29 mouse cellular contexts compared by ENCODE assay signal in genomic region chr10:40109520-40109919, GRCm38 (mm10). TPM values are rescaled to one million over a fixed set of nuclear protein-coding genes. Genes with fewer than 3 reads are reported as not detected.
DNase-seq lines count a peak whose midpoint lies in the region; ATAC-seq and TF ChIP-seq lines count a peak whose summit lies in the region.
"Had no signal": no experiment of that assay in that cellular context is flagged by ENCODE, and none has a peak within 500 bp of the region (broad histone marks: within the 10 kb centered on the region; RNA-seq: fewer than 3 reads in every experiment).

No protein-coding gene starts in this region.

- ATAC-seq in heart, embryonic 12.5 days (ENCODE audit: insufficient number of reproducible peaks, low FRiP score) = no peak
- ATAC-seq in liver, embryonic 13.5 days (ENCODE audit: low read depth) = no peak
- ATAC-seq in liver, postnatal 0 days = no peak
- ATAC-seq: forebrain, embryonic 15.5 days; hindbrain, embryonic 16.5 days; Patski had no signal

- H3K9ac ChIP-seq in heart, embryonic 12.5 days = no peak overlapping the region
- H3K9ac ChIP-seq in liver, embryonic 13.5 days = 0 out of 2 replicates have a peak overlapping the region, but pooled peaks have one; percentile 4
- no peak overlapping the region for H3K9ac ChIP-seq in liver, postnatal 0 days (replicated peaks)
- H3K9ac ChIP-seq: embryonic facial prominence, embryonic 13.5 days; forebrain, embryonic 12.5 days; forebrain, embryonic 15.5 days; heart, embryonic 15.5 days; hindbrain, embryonic 13.5 days; intestine, embryonic 15.5 days had no signal

- peak; percentile 35 for DNase-seq in gastrocnemius, adult 18-20 months (ENCODE audit: low spot score)
- DNase-seq in gastrocnemius, adult 8-10 months (ENCODE audit: low spot score in 2 of 2) = no peak
- DNase-seq in heart, adult 11 months = peak; percentile 88
- no peak for DNase-seq in liver, embryonic 13.5 days
- DNase-seq in liver, postnatal 0 days = no peak
- DNase-seq in embryo, embryonic 11 days = no peak
- DNase-seq: adrenal gland, postnatal 10 days; adrenal gland, postnatal 36 days; B cell, adult 2 months; cerebellum, adult 11 months; cerebellum, adult 8-10 months; cerebellum, postnatal 14 days; heart, postnatal 10 days; heart, postnatal 36 days; kidney, adult 8-10 months had no signal

- TF ChIP-seq CTCF in liver, postnatal 0 days (IDR thresholded peaks at IDR 0.05; ENCODE audit: low read depth) = no peak

- no peak for TF ChIP-seq EP300 in liver, postnatal 0 days (IDR thresholded peaks at IDR 0.05; ENCODE audit: low read depth)

- no peak overlapping the region for H3K4me3 ChIP-seq in heart, embryonic 12.5 days
- no peak overlapping the region for H3K4me3 ChIP-seq in liver, embryonic 13.5 days (replicated peaks)
- no peak overlapping the region for H3K4me3 ChIP-seq in liver, postnatal 0 days (ENCODE audit: low read depth, low read length)
- H3K4me3 ChIP-seq: embryonic facial prominence, embryonic 13.5 days; erythroblast, embryonic 14.5 days; forebrain, embryonic 12.5 days; forebrain, embryonic 15.5 days; heart, embryonic 15.5 days; hindbrain, embryonic 10.5 days; hindbrain, embryonic 13.5 days; intestine, embryonic 15.5 days had no signal

- H3K4me1 ChIP-seq in heart, embryonic 12.5 days (replicated peaks) = peaks cover 18% of the 10 kb centered on the region; the same call in 1 of the 2 replicates
- peaks cover 91% of the 10 kb centered on the region for H3K4me1 ChIP-seq in liver, embryonic 13.5 days (replicated peaks)
- H3K4me1 ChIP-seq in liver, postnatal 0 days (ENCODE audit: insufficient read depth) = peaks cover 16% of the 10 kb centered on the region
- H3K4me1 ChIP-seq: forebrain, embryonic 12.5 days; forebrain, embryonic 15.5 days; hindbrain, embryonic 10.5 days; hindbrain, embryonic 13.5 days; intestine, embryonic 15.5 days had no signal

- H3K4me2 ChIP-seq in heart, embryonic 12.5 days = no peak overlapping the region
- no peak overlapping the region for H3K4me2 ChIP-seq in liver, embryonic 13.5 days
- no peak overlapping the region for H3K4me2 ChIP-seq in liver, postnatal 0 days (ENCODE audit: low read depth, low read length)
- H3K4me2 ChIP-seq: embryonic facial prominence, embryonic 13.5 days; forebrain, embryonic 12.5 days; forebrain, embryonic 15.5 days; heart, embryonic 11.5 days; heart, embryonic 15.5 days; hindbrain, embryonic 13.5 days; intestine, embryonic 15.5 days had no signal

- no peaks in the 10 kb centered on the region for H3K36me3 ChIP-seq in heart, embryonic 12.5 days
- peaks cover 14% of the 10 kb centered on the region for H3K36me3 ChIP-seq in liver, embryonic 13.5 days
- H3K36me3 ChIP-seq in liver, postnatal 0 days (replicated peaks; ENCODE audit: insufficient read depth, low read length) = no peaks in the 10 kb centered on the region
- H3K36me3 ChIP-seq: embryonic facial prominence, embryonic 13.5 days; forebrain, embryonic 12.5 days; forebrain, embryonic 15.5 days; heart, embryonic 15.5 days; hindbrain, embryonic 10.5 days; hindbrain, embryonic 13.5 days; intestine, embryonic 15.5 days had no signal

- 81% methylated on average over 5 of the region's 5 CpGs for WGBS in heart, embryonic 12.5 days
- WGBS in liver, embryonic 13.5 days (ENCODE audit: insufficient replicate concordance) = 83% methylated on average over 5 of the region's 5 CpGs
- 94% methylated on average over 5 of the region's 5 CpGs for WGBS in liver, postnatal 0 days (ENCODE audit: insufficient replicate concordance)

- H3K27me3 ChIP-seq in heart, embryonic 12.5 days (replicated peaks) = no peaks in the 10 kb centered on the region
- no peaks in the 10 kb centered on the region for H3K27me3 ChIP-seq in liver, embryonic 13.5 days
- no peaks in the 10 kb centered on the region for H3K27me3 ChIP-seq in liver, postnatal 0 days (ENCODE audit: insufficient read depth, low read length)
- H3K27me3 ChIP-seq: CH12.LX; embryonic facial prominence, embryonic 13.5 days; forebrain, embryonic 12.5 days; forebrain, embryonic 15.5 days; heart, embryonic 15.5 days; hindbrain, embryonic 13.5 days; intestine, embryonic 15.5 days; Patski had no signal

- no peaks in the 10 kb centered on the region for H3K9me3 ChIP-seq in heart, embryonic 12.5 days (replicated peaks)
- no peaks in the 10 kb centered on the region for H3K9me3 ChIP-seq in liver, embryonic 13.5 days (replicated peaks)
- H3K9me3 ChIP-seq in liver, postnatal 0 days (ENCODE audit: low read length) = no peaks in the 10 kb centered on the region
- H3K9me3 ChIP-seq: embryonic facial prominence, embryonic 13.5 days; forebrain, embryonic 12.5 days; forebrain, embryonic 15.5 days; G1E; heart, embryonic 15.5 days; hindbrain, embryonic 10.5 days; hindbrain, embryonic 13.5 days; intestine, embryonic 15.5 days had no signal

- H3K27ac ChIP-seq in heart, embryonic 12.5 days (ENCODE audit: poor library complexity, severe bottlenecking) = no peak overlapping the region
- peak overlapping the region; percentile 3; the same call in 1 of the 2 replicates for H3K27ac ChIP-seq in liver, embryonic 13.5 days
- H3K27ac ChIP-seq in liver, postnatal 0 days (ENCODE audit: low read depth) = no peak overlapping the region
- H3K27ac ChIP-seq: embryonic facial prominence, embryonic 13.5 days; forebrain, embryonic 12.5 days; forebrain, embryonic 15.5 days; heart, embryonic 15.5 days; hindbrain, embryonic 10.5 days; hindbrain, embryonic 13.5 days; intestine, embryonic 15.5 days had no signal

RNA-seq across cellular contexts. Expression of gene Slc16a10, which starts 32.5 kb away (rescaled TPM):
- 10 to 100 TPM; 44.1 to 46.2 TPM for total RNA-seq in gastrocnemius, adult 18-20 months (2021)
- 10 to 100 TPM; 38.7 to 56.1 (median 46.4) TPM for total RNA-seq in gastrocnemius, adult 8-10 months (2022)
- 22.1 and 22.5 TPM in 2 replicates for polyA plus RNA-seq in heart, embryonic 12.5 days (2016; fragmentation: Nextera tagmentation; extraction: Ambion mirVana)
- polyA plus RNA-seq in liver, embryonic 13.5 days (2015; fragmentation: Nextera tagmentation; extraction: Ambion mirVana) = 75.1 and 80.8 TPM in 2 replicates
- 20.2 and 22.1 TPM in 2 replicates for polyA plus RNA-seq in liver, postnatal 0 days (2015; fragmentation: Nextera tagmentation; extraction: Ambion mirVana)

Comparison
In these comparisons a context has a peak if more than half of its experiments do, and no peak if none do; other contexts are left out.
1. DNase-seq: peak in gastrocnemius, adult 18-20 months (single experiment) and heart, adult 11 months (single experiment); none in gastrocnemius, adult 8-10 months (0 of 2), liver, embryonic 13.5 days (single experiment), liver, postnatal 0 days (single experiment) and embryo, embryonic 11 days (single experiment).